Mouse (Mus musculus): ENCODE results near the gene Abcb8. TPM values are rescaled to one million over a fixed set of nuclear protein-coding genes. Genes with fewer than 3 reads are reported as not detected.

Abcb8 gene
- 10 to 100 TPM in 24 of 26 experiments, 1 to 10 TPM in 2; 7.1 to 74.3 (median 43.9) TPM for total RNA-seq (2018; cell fraction: chromatin; rRNA removed)
- total RNA-seq (2018; cell fraction: cytosol; rRNA removed): 10 to 100 TPM; 18.9 to 34.4 (median 26.3) TPM
- total RNA-seq (2018; cell fraction: nucleus; rRNA removed): 10 to 100 TPM in 24 of 26 experiments, 1 to 10 TPM in 2; 6.8 to 60.6 (median 33.4) TPM
- 9.0 to 25.4 TPM (median 23.2 TPM) in 3 replicates for polyA plus RNA-seq (2018)

GRCm38 (mm10) chr5:24393392-24393997 is at the start of gene Abcb8:
Abcb8 (plus strand) TSS chr5:24393663.
- WGBS (ENCODE audit: missing documents): 17% methylated on average over 7 of the region's 7 CpGs

GRCm38 (mm10) chr5:24343977-24344436 is 49.5 kb upstream of the Abcb8 start:
- 48% methylated on average over 2 of the region's 2 CpGs for WGBS (ENCODE audit: missing documents)
- H3K4me3 ChIP-seq (ENCODE audit: inconsistent target): no peak overlapping the region
- H3K36me3 ChIP-seq (ENCODE audit: inconsistent target): no peaks in the 10 kb centered on the region
- no peaks in the 10 kb centered on the region for H3K79me2 ChIP-seq (ENCODE audit: inconsistent target)
- no peak overlapping the region for H3K27ac ChIP-seq

More at GRCm38 (mm10) chr5:24393392-24393997, at the start of gene Abcb8:
- peak within 1 kb of the TSS; percentile 83 for H3K27ac ChIP-seq
- peak within 1 kb of the TSS; percentile 56 for H3K4me3 ChIP-seq (ENCODE audit: inconsistent target)
- H3K36me3 ChIP-seq (ENCODE audit: inconsistent target): no peaks in the 10 kb centered on the region
- no peaks in the 10 kb centered on the region; the same call in 1 of the 2 replicates for H3K79me2 ChIP-seq (ENCODE audit: inconsistent target)

- Histone ChIP-seq H3K4me3 (ENCODE audit: inconsistent target) (no peak overlapping the region), H3K79me2 (ENCODE audit: inconsistent target) (no peaks in the 10 kb centered on the region), H3K36me3 (ENCODE audit: inconsistent target) (no peaks in the 10 kb centered on the region), H3K27ac (no peak overlapping the region)
- WGBS (ENCODE audit: missing documents): 16% methylated on average over 11 of the region's 12 CpGs
These were observed 48.9 kb upstream of the Abcb8 start for GRCm38 (mm10) chr5:24344477-24345051.

GRCm38 (mm10) chr5:24346313-24346712 is 47.1 kb upstream of the Abcb8 start:
- 97% methylated on average over 7 of the region's 7 CpGs for WGBS (ENCODE audit: missing documents)
- Histone ChIP-seq H3K36me3 (ENCODE audit: inconsistent target) (no peaks in the 10 kb centered on the region), H3K27ac (no peak overlapping the region)

GRCm38 (mm10) chr5:24347186-24347875 is 46.1 kb upstream of the Abcb8 start:
- Histone ChIP-seq H3K4me3 (ENCODE audit: inconsistent target) (no peak overlapping the region), H3K36me3 (ENCODE audit: inconsistent target) (no peaks in the 10 kb centered on the region), H3K27ac (no peak overlapping the region), H3K79me2 (ENCODE audit: inconsistent target) (no peaks in the 10 kb centered on the region)
- 88% methylated on average over 7 of the region's 7 CpGs for WGBS (ENCODE audit: missing documents)

More at GRCm38 (mm10) chr5:24346313-24346712, 47.1 kb upstream of the Abcb8 start:
- Histone ChIP-seq H3K79me2 (ENCODE audit: inconsistent target) (no peaks in the 10 kb centered on the region), H3K4me3 (ENCODE audit: inconsistent target) (no peak overlapping the region)

- no peaks in the 10 kb centered on the region for H3K36me3 ChIP-seq (ENCODE audit: inconsistent target)
- 1% methylated on average over 41 of the region's 41 CpGs for WGBS (ENCODE audit: missing documents)
These were observed 45.3 kb upstream of the Abcb8 start for GRCm38 (mm10) chr5:24348128-24348527.

GRCm38 (mm10) chr5:24348546-24348945 is 44.9 kb upstream of the Abcb8 start:
- H3K4me3 ChIP-seq (ENCODE audit: inconsistent target): no peak overlapping the region
- WGBS (ENCODE audit: missing documents): 2% methylated on average over 30 of the region's 30 CpGs
- no peak overlapping the region for H3K27ac ChIP-seq
- H3K79me2 ChIP-seq (ENCODE audit: inconsistent target): no peaks in the 10 kb centered on the region
- H3K36me3 ChIP-seq (ENCODE audit: inconsistent target): no peaks in the 10 kb centered on the region

More at GRCm38 (mm10) chr5:24348128-24348527, 45.3 kb upstream of the Abcb8 start:
- no peaks in the 10 kb centered on the region for H3K79me2 ChIP-seq (ENCODE audit: inconsistent target)
- H3K27ac ChIP-seq: no peak overlapping the region
- no peak overlapping the region for H3K4me3 ChIP-seq (ENCODE audit: inconsistent target)

- H3K36me3 ChIP-seq (ENCODE audit: inconsistent target): no peaks in the 10 kb centered on the region
- H3K79me2 ChIP-seq (ENCODE audit: inconsistent target): no peaks in the 10 kb centered on the region
- H3K4me3 ChIP-seq (ENCODE audit: inconsistent target): no peak overlapping the region
- H3K27ac ChIP-seq: no peak overlapping the region
- WGBS (ENCODE audit: missing documents): 83% methylated on average over 3 of the region's 3 CpGs
These were observed 43.4 kb upstream of the Abcb8 start for GRCm38 (mm10) chr5:24350073-24350472.

GRCm38 (mm10) chr5:24350531-24351250 is 42.8 kb upstream of the Abcb8 start:
- 74% methylated on average over 11 of the region's 15 CpGs for WGBS (ENCODE audit: missing documents)
- no peaks in the 10 kb centered on the region for H3K36me3 ChIP-seq (ENCODE audit: inconsistent target)
- H3K27ac ChIP-seq: no peak overlapping the region
- no peaks in the 10 kb centered on the region for H3K79me2 ChIP-seq (ENCODE audit: inconsistent target)
- H3K4me3 ChIP-seq (ENCODE audit: inconsistent target): no peak overlapping the region

- 1% methylated on average over 53 of the region's 53 CpGs for WGBS (ENCODE audit: missing documents)
- H3K27ac ChIP-seq: no peak within 1 kb of the TSS
These were observed 42.2 kb upstream of the Abcb8 start, which contains the start of gene Kcnh2 for GRCm38 (mm10) chr5:24351278-24351677. Kcnh2 (minus strand) TSS chr5:24351604.

GRCm38 (mm10) chr5:24351701-24352171 is 41.7 kb upstream of the Abcb8 start:
- H3K79me2 ChIP-seq (ENCODE audit: inconsistent target): no peaks in the 10 kb centered on the region
- H3K4me3 ChIP-seq (ENCODE audit: inconsistent target): no peak overlapping the region
- 2% methylated on average over 40 of the region's 41 CpGs for WGBS (ENCODE audit: missing documents)
- no peak overlapping the region for H3K27ac ChIP-seq
- H3K36me3 ChIP-seq (ENCODE audit: inconsistent target): no peaks in the 10 kb centered on the region

More at GRCm38 (mm10) chr5:24351278-24351677, 42.2 kb upstream of the Abcb8 start, which contains the start of gene Kcnh2:
- no peaks in the 10 kb centered on the region for H3K36me3 ChIP-seq (ENCODE audit: inconsistent target)
- no peaks in the 10 kb centered on the region for H3K79me2 ChIP-seq (ENCODE audit: inconsistent target)
- no peak within 1 kb of the TSS for H3K4me3 ChIP-seq (ENCODE audit: inconsistent target)

- 19% methylated on average over 24 of the region's 24 CpGs for whole genome bisulfite sequencing (ENCODE audit: missing documents)
- Histone ChIP-seq H3K27ac (no peak overlapping the region), H3K4me3 (ENCODE audit: inconsistent target) (no peak overlapping the region)
These were observed 41.1 kb upstream of the Abcb8 start for GRCm38 (mm10) chr5:24352251-24352859.

GRCm38 (mm10) chr5:24353327-24353726 is 40.1 kb upstream of the Abcb8 start:
- Histone ChIP-seq H3K36me3 (ENCODE audit: inconsistent target) (no peaks in the 10 kb centered on the region), H3K4me3 (ENCODE audit: inconsistent target) (no peak overlapping the region), H3K27ac (no peak overlapping the region), H3K79me2 (ENCODE audit: inconsistent target) (no peaks in the 10 kb centered on the region)
- 74% methylated on average over 4 of the region's 4 CpGs for WGBS (ENCODE audit: missing documents)

More at GRCm38 (mm10) chr5:24352251-24352859, 41.1 kb upstream of the Abcb8 start:
- H3K79me2 ChIP-seq (ENCODE audit: inconsistent target): no peaks in the 10 kb centered on the region
- H3K36me3 ChIP-seq (ENCODE audit: inconsistent target): no peaks in the 10 kb centered on the region
